Mouse (Mus musculus): ENCODE data around the gene 1110008L16Rik. TPM values are rescaled to one million over a fixed set of nuclear protein-coding genes. Genes with fewer than 3 reads are reported as not detected.
A peak's percentile ranks its signal among the peaks of the same experiment; 100 is the strongest.

The 1110008L16Rik gene
- polyA plus RNA-seq, 1 experiment from 2014 or later, result 16.0 TPM

- ATAC-seq (replicated peaks; ENCODE audit: low FRiP score), result no peak
- no peaks in the 10 kb centered on the region for H3K36me3 ChIP-seq (ENCODE audit: control insufficient read depth, insufficient read depth, low read length)
- whole genome bisulfite sequencing, result 86% methylated on average over 6 of the region's 6 CpGs
These were observed 54.0 kb downstream of the 1110008L16Rik start for GRCm38 (mm10) chr12:55353423-55353822.

GRCm38 (mm10) chr12:55354904-55355303, 55.5 kb downstream of the 1110008L16Rik start:
- H3K4me2 ChIP-seq (ENCODE audit: low read depth, low read length, severe bottlenecking), result no peak overlapping the region
- H3K36me3 ChIP-seq (ENCODE audit: control insufficient read depth, insufficient read depth, low read length), result no peaks in the 10 kb centered on the region
- H3K27ac ChIP-seq (ENCODE audit: low read depth, low read length), result no peak overlapping the region
- DNase-seq (ENCODE audit: low spot score) (no peak), ATAC-seq (replicated peaks; ENCODE audit: low FRiP score) (peak; percentile 56; the same call in 1 of the 2 replicates)
- H3K4me1 ChIP-seq (replicated peaks; ENCODE audit: control insufficient read depth, insufficient read depth, low read length), result no peaks in the 10 kb centered on the region
- 65% methylated on average over 4 of the region's 4 CpGs for WGBS
- H3K9me3 ChIP-seq (ENCODE audit: control insufficient read depth, low read length), result no peaks in the 10 kb centered on the region
- no peak overlapping the region for H3K9ac ChIP-seq (ENCODE audit: low read length)
- H3K4me3 ChIP-seq (ENCODE audit: low read depth, low read length), result no peak overlapping the region
- no peaks in the 10 kb centered on the region for H3K27me3 ChIP-seq (ENCODE audit: control insufficient read depth, insufficient read depth, low read length)

More at GRCm38 (mm10) chr12:55353423-55353822, 54.0 kb downstream of the 1110008L16Rik start:
- no peak overlapping the region for H3K4me2 ChIP-seq (ENCODE audit: low read depth, low read length, severe bottlenecking)
- no peak overlapping the region for H3K27ac ChIP-seq (ENCODE audit: low read depth, low read length)
- H3K9me3 ChIP-seq (ENCODE audit: control insufficient read depth, low read length), result no peaks in the 10 kb centered on the region
- no peak overlapping the region for H3K9ac ChIP-seq (ENCODE audit: low read length)
- H3K27me3 ChIP-seq (ENCODE audit: control insufficient read depth, insufficient read depth, low read length), result no peaks in the 10 kb centered on the region
- H3K4me1 ChIP-seq (replicated peaks; ENCODE audit: control insufficient read depth, insufficient read depth, low read length), result no peaks in the 10 kb centered on the region
- no peak for DNase-seq (ENCODE audit: low spot score)
- H3K4me3 ChIP-seq (ENCODE audit: low read depth, low read length), result no peak overlapping the region

DNA sequence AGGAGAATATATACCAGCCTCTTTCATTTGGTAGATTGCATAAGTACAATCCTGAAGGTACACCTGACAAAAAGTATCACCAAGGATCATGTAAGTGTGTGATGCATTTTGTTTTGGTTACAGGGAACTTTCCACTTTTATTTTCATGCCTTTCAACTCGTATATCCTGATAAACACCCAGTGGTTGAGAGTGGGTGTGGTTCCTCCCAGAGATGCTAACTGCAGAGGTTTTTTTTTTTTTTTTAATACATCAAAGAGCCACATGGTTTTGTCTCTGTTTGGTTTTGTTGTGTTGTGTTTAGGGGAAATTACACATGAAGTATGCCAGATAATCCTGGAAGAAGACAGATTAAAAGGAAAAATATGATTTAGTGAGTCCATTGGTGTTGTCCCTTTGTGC, 57.9 kb downstream of the 1110008L16Rik start:
- DNase-seq (ENCODE audit: low spot score) (no peak), ATAC-seq (replicated peaks; ENCODE audit: low FRiP score) (no peak)
- Histone ChIP-seq H3K27me3 (ENCODE audit: control insufficient read depth, insufficient read depth, low read length) (no peaks in the 10 kb centered on the region), H3K4me1 (replicated peaks; ENCODE audit: control insufficient read depth, insufficient read depth, low read length) (no peaks in the 10 kb centered on the region), H3K4me3 (ENCODE audit: low read depth, low read length) (no peak overlapping the region), H3K4me2 (ENCODE audit: low read depth, low read length, severe bottlenecking) (no peak overlapping the region), H3K36me3 (ENCODE audit: control insufficient read depth, insufficient read depth, low read length) (no peaks in the 10 kb centered on the region), H3K27ac (ENCODE audit: low read depth, low read length) (no peak overlapping the region), H3K9me3 (ENCODE audit: control insufficient read depth, low read length) (no peaks in the 10 kb centered on the region), H3K9ac (ENCODE audit: low read length) (no peak overlapping the region)
- 77% methylated on average over 1 of the region's 1 CpGs for WGBS

GRCm38 (mm10) chr12:55360929-55361328, 61.6 kb downstream of the 1110008L16Rik start:
- ATAC-seq (replicated peaks; ENCODE audit: low FRiP score), result no peak
- no peaks in the 10 kb centered on the region for H3K4me1 ChIP-seq (replicated peaks; ENCODE audit: control insufficient read depth, insufficient read depth, low read length)

GRCm38 (mm10) chr12:55365083-55365482, 65.7 kb downstream of the 1110008L16Rik start:
- 76% methylated on average over 2 of the region's 2 CpGs for WGBS
- no peak for ATAC-seq (replicated peaks; ENCODE audit: low FRiP score)
- no peak overlapping the region for H3K9ac ChIP-seq (ENCODE audit: low read length)

More at GRCm38 (mm10) chr12:55360929-55361328, 61.6 kb downstream of the 1110008L16Rik start:
- peak; percentile 33 for DNase-seq (ENCODE audit: low spot score)
- Histone ChIP-seq H3K9ac (ENCODE audit: low read length) (no peak overlapping the region), H3K4me3 (ENCODE audit: low read depth, low read length) (no peak overlapping the region), H3K27me3 (ENCODE audit: control insufficient read depth, insufficient read depth, low read length) (no peaks in the 10 kb centered on the region), H3K4me2 (ENCODE audit: low read depth, low read length, severe bottlenecking) (no peak overlapping the region), H3K27ac (ENCODE audit: low read depth, low read length) (no peak overlapping the region), H3K36me3 (ENCODE audit: control insufficient read depth, insufficient read depth, low read length) (no peaks in the 10 kb centered on the region), H3K9me3 (ENCODE audit: control insufficient read depth, low read length) (no peaks in the 10 kb centered on the region)
- 89% methylated on average over 5 of the region's 5 CpGs for WGBS

DNA sequence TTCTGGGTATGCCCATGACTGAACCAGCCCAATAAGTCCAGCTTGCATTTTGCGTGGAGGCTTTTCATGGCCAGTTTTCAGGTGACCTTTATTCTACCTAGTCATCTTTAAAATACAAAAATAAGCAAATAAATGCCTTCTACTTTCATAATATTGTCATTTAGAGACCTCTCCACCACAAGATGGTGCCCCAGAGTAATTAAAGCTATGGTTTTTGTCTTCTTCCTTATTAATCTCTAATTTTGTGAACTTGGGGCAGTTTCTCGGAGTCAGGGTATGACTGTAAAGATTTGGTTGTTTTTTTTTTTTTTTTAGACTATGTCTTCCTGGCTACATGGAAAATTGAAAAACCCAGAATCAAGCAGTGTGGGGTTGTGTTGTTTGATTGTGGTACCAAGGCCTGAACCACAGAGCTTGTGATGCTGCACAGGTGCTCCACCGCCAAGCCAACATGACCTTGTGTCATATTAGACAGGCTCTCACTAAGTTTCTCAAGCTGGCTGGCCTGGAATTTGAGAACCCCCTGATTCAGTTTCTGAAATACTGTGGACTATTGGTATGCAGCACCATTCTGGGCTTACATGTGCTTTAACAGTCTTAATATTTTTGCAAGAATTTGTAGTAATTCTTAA, 73.2 kb downstream of the 1110008L16Rik start:
- no peak overlapping the region for H3K27ac ChIP-seq (ENCODE audit: low read depth, low read length)
- H3K36me3 ChIP-seq (ENCODE audit: control insufficient read depth, insufficient read depth, low read length), result no peaks in the 10 kb centered on the region
- H3K4me3 ChIP-seq (ENCODE audit: low read depth, low read length), result no peak overlapping the region
- ATAC-seq (replicated peaks; ENCODE audit: low FRiP score), result no peak
- H3K4me2 ChIP-seq (ENCODE audit: low read depth, low read length, severe bottlenecking), result no peak overlapping the region
- H3K4me1 ChIP-seq (replicated peaks; ENCODE audit: control insufficient read depth, insufficient read depth, low read length), result no peaks in the 10 kb centered on the region
- no peaks in the 10 kb centered on the region for H3K27me3 ChIP-seq (ENCODE audit: control insufficient read depth, insufficient read depth, low read length)
- DNase-seq (ENCODE audit: low spot score), result no peak
- no peaks in the 10 kb centered on the region for H3K9me3 ChIP-seq (ENCODE audit: control insufficient read depth, low read length)
- WGBS, result 89% methylated on average over 3 of the region's 3 CpGs
- H3K9ac ChIP-seq (ENCODE audit: low read length), result no peak overlapping the region

More at GRCm38 (mm10) chr12:55365083-55365482, 65.7 kb downstream of the 1110008L16Rik start:
- Histone ChIP-seq H3K27me3 (ENCODE audit: control insufficient read depth, insufficient read depth, low read length) (no peaks in the 10 kb centered on the region), H3K27ac (ENCODE audit: low read depth, low read length) (no peak overlapping the region), H3K4me3 (ENCODE audit: low read depth, low read length) (no peak overlapping the region), H3K4me1 (replicated peaks; ENCODE audit: control insufficient read depth, insufficient read depth, low read length) (no peaks in the 10 kb centered on the region), H3K36me3 (ENCODE audit: control insufficient read depth, insufficient read depth, low read length) (no peaks in the 10 kb centered on the region), H3K9me3 (ENCODE audit: control insufficient read depth, low read length) (no peaks in the 10 kb centered on the region), H3K4me2 (ENCODE audit: low read depth, low read length, severe bottlenecking) (no peak overlapping the region)
- no peak for DNase-seq (ENCODE audit: low spot score)

DNA sequence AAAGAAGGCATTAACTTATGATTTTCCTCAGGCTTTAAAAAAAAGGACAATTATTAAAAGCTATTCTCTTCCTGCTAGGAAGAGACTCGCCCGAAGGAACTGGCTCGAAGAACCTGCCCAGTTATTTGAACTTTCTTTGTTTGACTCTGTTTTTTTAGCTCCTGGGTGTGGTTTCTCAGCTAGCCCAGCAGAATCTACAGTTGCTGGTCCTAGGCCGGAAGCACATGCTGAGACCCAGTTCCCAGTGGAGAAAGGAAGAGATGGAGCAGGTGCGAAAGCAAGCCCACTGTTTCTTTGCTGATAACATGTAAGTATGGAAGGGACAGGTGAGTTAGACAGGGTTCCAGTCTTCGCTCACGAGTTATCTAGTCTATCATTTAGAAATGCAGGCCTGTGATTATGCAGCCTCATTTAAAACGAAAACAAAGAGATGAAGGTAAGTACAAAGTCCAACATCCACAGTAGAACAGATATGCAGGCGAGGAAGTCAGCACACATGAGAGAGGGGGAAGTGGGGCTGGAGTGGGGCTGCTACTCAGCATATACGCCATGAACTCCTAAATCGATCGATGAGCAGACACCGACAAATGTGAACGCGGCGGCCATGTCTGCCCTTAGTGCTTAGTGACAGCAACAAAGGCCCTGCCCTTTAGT, 77.7 kb downstream of the 1110008L16Rik start:
- 90% methylated on average over 16 of the region's 16 CpGs for WGBS
- no peak overlapping the region for H3K27ac ChIP-seq (ENCODE audit: low read depth, low read length)
- H3K4me1 ChIP-seq (replicated peaks; ENCODE audit: control insufficient read depth, insufficient read depth, low read length), result no peaks in the 10 kb centered on the region
- no peaks in the 10 kb centered on the region for H3K9me3 ChIP-seq (ENCODE audit: control insufficient read depth, low read length)
- ATAC-seq (replicated peaks; ENCODE audit: low FRiP score) (no peak), DNase-seq (ENCODE audit: low spot score) (peak; percentile 40)
- no peak overlapping the region for H3K4me3 ChIP-seq (ENCODE audit: low read depth, low read length)
- H3K4me2 ChIP-seq (ENCODE audit: low read depth, low read length, severe bottlenecking), result no peak overlapping the region
- no peaks in the 10 kb centered on the region for H3K36me3 ChIP-seq (ENCODE audit: control insufficient read depth, insufficient read depth, low read length)
- H3K9ac ChIP-seq (ENCODE audit: low read length), result no peak overlapping the region
- no peaks in the 10 kb centered on the region for H3K27me3 ChIP-seq (ENCODE audit: control insufficient read depth, insufficient read depth, low read length)

DNA sequence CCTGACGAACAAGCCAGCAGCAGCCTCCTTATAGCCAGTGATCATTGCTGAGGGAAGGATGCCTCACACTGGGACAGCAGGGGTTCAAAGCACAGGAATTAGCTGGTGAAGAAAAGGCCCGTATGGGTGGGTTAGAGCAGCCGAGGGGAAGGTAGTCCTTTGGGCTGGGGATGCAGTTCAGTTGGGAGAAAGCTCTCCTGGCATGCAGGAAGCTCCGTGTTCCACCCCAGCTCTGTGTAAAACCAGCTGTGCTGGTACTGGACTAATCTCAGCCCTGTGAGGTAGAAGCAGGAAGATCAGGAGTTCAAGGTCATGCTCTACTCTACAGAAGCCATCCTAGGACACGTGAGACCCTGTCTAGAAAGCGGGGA, 78.2 kb downstream of the 1110008L16Rik start:
- H3K36me3 ChIP-seq (ENCODE audit: control insufficient read depth, insufficient read depth, low read length), result no peaks in the 10 kb centered on the region
- no peaks in the 10 kb centered on the region for H3K9me3 ChIP-seq (ENCODE audit: control insufficient read depth, low read length)
- ATAC-seq (replicated peaks; ENCODE audit: low FRiP score) (no peak), DNase-seq (ENCODE audit: low spot score) (peak; percentile 13)
- H3K27ac ChIP-seq (ENCODE audit: low read depth, low read length), result no peak overlapping the region
- no peaks in the 10 kb centered on the region for H3K4me1 ChIP-seq (replicated peaks; ENCODE audit: control insufficient read depth, insufficient read depth, low read length)
- H3K4me2 ChIP-seq (ENCODE audit: low read depth, low read length, severe bottlenecking), result no peak overlapping the region
- no peak overlapping the region for H3K4me3 ChIP-seq (ENCODE audit: low read depth, low read length)
- no peaks in the 10 kb centered on the region for H3K27me3 ChIP-seq (ENCODE audit: control insufficient read depth, insufficient read depth, low read length)
- 78% methylated on average over 6 of the region's 6 CpGs for WGBS
- H3K9ac ChIP-seq (ENCODE audit: low read length), result no peak overlapping the region
